Mouse (Mus musculus): ENCODE measurements around the gene Ppp2r2d. TPM values are rescaled to one million over a fixed set of nuclear protein-coding genes. Genes with fewer than 3 reads are reported as not detected.

Gene Ppp2r2d
- 28.4 and 30.2 TPM in 2 replicates for polyA plus RNA-seq (2015; fragmentation: Nextera tagmentation; extraction: Ambion mirVana)

- Histone ChIP-seq H3K4me1 (replicated peaks) (peaks cover 38% of the 10 kb centered on the region), H3K4me2 (peak within 1 kb of the TSS; percentile 75), H3K27me3 (no peaks in the 10 kb centered on the region), H3K36me3 (no peaks in the 10 kb centered on the region), H3K27ac (peak within 1 kb of the TSS; percentile 95), H3K4me3 (peak within 1 kb of the TSS; percentile 88), H3K9ac (peak within 1 kb of the TSS; percentile 81), H3K9me3 (replicated peaks) (no peaks in the 10 kb centered on the region)
- ATAC-seq (replicated peaks; ENCODE audit: insufficient number of reproducible peaks, insufficient read depth, low FRiP score, low read depth), result peak; percentile 94
- under 1% methylated on average over 50 of the region's 51 CpGs for WGBS
Measured at GRCm38 (mm10) chr7:138845544-138846391, at the start of gene Ppp2r2d, which contains the start of gene Mapk1ip1. Ppp2r2d (plus strand) TSS chr7:138846079. Mapk1ip1 (minus strand) TSS chr7:138846273.

- Histone ChIP-seq H3K4me2 (no peak overlapping the region), H3K9ac (no peak overlapping the region), H3K9me3 (replicated peaks) (no peaks in the 10 kb centered on the region), H3K27ac (no peak overlapping the region), H3K27me3 (no peaks in the 10 kb centered on the region), H3K4me1 (replicated peaks) (no peaks in the 10 kb centered on the region), H3K4me3 (no peak overlapping the region), H3K36me3 (no peaks in the 10 kb centered on the region)
- ATAC-seq (replicated peaks; ENCODE audit: insufficient number of reproducible peaks, insufficient read depth, low FRiP score, low read depth), result no peak
- 9% methylated on average over 4 of the region's 4 CpGs for WGBS
Measured at GRCm38 (mm10) chr7:138803386-138803785, 42.5 kb upstream of the Ppp2r2d start.

GRCm38 (mm10) chr7:138807146-138807545, 38.7 kb upstream of the Ppp2r2d start:
- Histone ChIP-seq H3K9me3 (replicated peaks) (no peaks in the 10 kb centered on the region), H3K4me3 (no peak overlapping the region), H3K4me2 (no peak overlapping the region), H3K27ac (no peak overlapping the region), H3K9ac (no peak overlapping the region), H3K36me3 (no peaks in the 10 kb centered on the region), H3K27me3 (no peaks in the 10 kb centered on the region), H3K4me1 (replicated peaks) (no peaks in the 10 kb centered on the region)
- 82% methylated on average over 3 of the region's 3 CpGs for WGBS
- no peak for ATAC-seq (replicated peaks; ENCODE audit: insufficient number of reproducible peaks, insufficient read depth, low FRiP score, low read depth)

- no peaks in the 10 kb centered on the region for H3K27me3 ChIP-seq
- H3K36me3 ChIP-seq, result no peaks in the 10 kb centered on the region
- peak overlapping the region; percentile 29; the same call in 1 of the 2 replicates for H3K27ac ChIP-seq
- H3K9me3 ChIP-seq (replicated peaks), result no peaks in the 10 kb centered on the region
- no peak overlapping the region for H3K9ac ChIP-seq
- H3K4me3 ChIP-seq, result no peak overlapping the region
- no peak for ATAC-seq (replicated peaks; ENCODE audit: insufficient number of reproducible peaks, insufficient read depth, low FRiP score, low read depth)
- H3K4me2 ChIP-seq, result no peak overlapping the region
- H3K4me1 ChIP-seq (replicated peaks), result no peaks in the 10 kb centered on the region; the same call in 1 of the 2 replicates
- 64% methylated on average over 11 of the region's 11 CpGs for WGBS
Measured at GRCm38 (mm10) chr7:138813213-138813875, 32.5 kb upstream of the Ppp2r2d start.

DNA sequence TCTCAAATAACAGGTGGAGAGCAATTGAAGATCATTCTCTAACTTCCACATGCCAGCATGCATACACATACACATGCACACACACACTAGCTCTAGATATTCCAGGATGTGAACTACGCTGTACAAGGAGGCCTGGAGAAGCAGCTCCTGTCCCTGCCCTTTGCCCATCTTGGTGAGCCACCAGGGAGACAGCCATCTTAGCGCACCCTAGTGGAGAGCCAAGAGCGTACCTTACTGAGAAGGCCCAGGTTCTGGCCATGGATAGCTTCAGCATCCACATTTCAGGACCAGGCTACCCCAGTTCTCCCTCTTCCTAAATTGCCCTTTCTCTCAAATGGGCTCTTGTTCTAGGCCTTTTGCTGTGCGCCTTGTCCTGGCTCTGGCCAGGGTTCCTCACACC, 27.6 kb upstream of the Ppp2r2d start:
- WGBS, result 53% methylated on average over 4 of the region's 4 CpGs
- no peak overlapping the region for H3K27ac ChIP-seq
- H3K4me2 ChIP-seq, result no peak overlapping the region
- H3K9me3 ChIP-seq (replicated peaks), result no peaks in the 10 kb centered on the region
- no peaks in the 10 kb centered on the region for H3K27me3 ChIP-seq
- no peak overlapping the region for H3K9ac ChIP-seq
- no peaks in the 10 kb centered on the region; the same call in 1 of the 2 replicates for H3K4me1 ChIP-seq (replicated peaks)
- no peaks in the 10 kb centered on the region for H3K36me3 ChIP-seq
- ATAC-seq (replicated peaks; ENCODE audit: insufficient number of reproducible peaks, insufficient read depth, low FRiP score, low read depth), result no peak
- H3K4me3 ChIP-seq, result no peak overlapping the region

- no peak overlapping the region for H3K9ac ChIP-seq
- no peaks in the 10 kb centered on the region for H3K36me3 ChIP-seq
- H3K4me1 ChIP-seq (replicated peaks), result no peaks in the 10 kb centered on the region
- no peaks in the 10 kb centered on the region for H3K9me3 ChIP-seq (replicated peaks)
- no peak for ATAC-seq (replicated peaks; ENCODE audit: insufficient number of reproducible peaks, insufficient read depth, low FRiP score, low read depth)
- WGBS, result 59% methylated on average over 6 of the region's 6 CpGs
- H3K27ac ChIP-seq, result no peak overlapping the region
- H3K4me2 ChIP-seq, result no peak overlapping the region
- no peak overlapping the region for H3K4me3 ChIP-seq
- no peaks in the 10 kb centered on the region for H3K27me3 ChIP-seq
Measured at GRCm38 (mm10) chr7:138824423-138824822, 21.5 kb upstream of the Ppp2r2d start.

- no peaks in the 10 kb centered on the region for H3K9me3 ChIP-seq (replicated peaks)
- H3K4me2 ChIP-seq, result no peak overlapping the region
- no peak overlapping the region for H3K9ac ChIP-seq
- 82% methylated on average over 19 of the region's 19 CpGs for WGBS
- H3K27ac ChIP-seq, result no peak overlapping the region
- no peaks in the 10 kb centered on the region for H3K4me1 ChIP-seq (replicated peaks)
- no peak for ATAC-seq (replicated peaks; ENCODE audit: insufficient number of reproducible peaks, insufficient read depth, low FRiP score, low read depth)
- no peaks in the 10 kb centered on the region for H3K27me3 ChIP-seq
- H3K4me3 ChIP-seq, result no peak overlapping the region
- no peaks in the 10 kb centered on the region for H3K36me3 ChIP-seq
Measured at GRCm38 (mm10) chr7:138824995-138825756, 20.7 kb upstream of the Ppp2r2d start.

- ATAC-seq (replicated peaks; ENCODE audit: insufficient number of reproducible peaks, insufficient read depth, low FRiP score, low read depth), result no peak
- no peaks in the 10 kb centered on the region for H3K4me1 ChIP-seq (replicated peaks)
- H3K27me3 ChIP-seq, result no peaks in the 10 kb centered on the region
- H3K9ac ChIP-seq, result no peak overlapping the region
- no peak overlapping the region for H3K4me2 ChIP-seq
- H3K36me3 ChIP-seq, result no peaks in the 10 kb centered on the region
- no peak overlapping the region for H3K27ac ChIP-seq
- no peak overlapping the region for H3K4me3 ChIP-seq
- WGBS, result 18% methylated on average over 11 of the region's 11 CpGs
- H3K9me3 ChIP-seq (replicated peaks), result no peaks in the 10 kb centered on the region
Measured at GRCm38 (mm10) chr7:138827812-138828211, 18.1 kb upstream of the Ppp2r2d start.

DNA sequence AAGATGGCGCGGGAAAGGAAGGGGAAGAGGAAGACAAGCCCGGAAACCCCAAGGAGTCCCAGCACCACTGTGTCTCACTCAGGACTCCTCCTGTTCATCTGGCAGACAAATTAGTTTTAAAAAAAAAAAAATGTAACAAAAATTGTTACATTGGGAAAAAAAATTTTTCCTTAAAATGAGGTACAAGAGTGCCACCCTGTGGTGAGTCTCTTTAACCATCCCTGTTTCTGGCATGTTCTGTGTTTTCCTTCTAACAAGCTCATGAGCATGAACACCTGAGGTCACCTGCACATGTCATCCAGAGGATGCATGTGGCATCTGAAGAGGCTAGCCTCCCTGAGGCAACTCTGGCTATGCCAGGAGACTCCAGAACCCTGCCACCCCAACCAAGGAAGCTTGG, 10.9 kb upstream of the Ppp2r2d start:
- Histone ChIP-seq H3K4me2 (no peak overlapping the region), H3K4me3 (no peak overlapping the region), H3K4me1 (replicated peaks) (0 out of 2 replicates have a peak, but pooled peaks cover 3% of the 10 kb centered on the region), H3K27me3 (no peaks in the 10 kb centered on the region), H3K27ac (no peak overlapping the region), H3K9me3 (replicated peaks) (no peaks in the 10 kb centered on the region), H3K36me3 (peaks cover 17% of the 10 kb centered on the region), H3K9ac (no peak overlapping the region)
- 88% methylated on average over 3 of the region's 3 CpGs for WGBS
- ATAC-seq (replicated peaks; ENCODE audit: insufficient number of reproducible peaks, insufficient read depth, low FRiP score, low read depth), result no peak

- no peaks in the 10 kb centered on the region for H3K9me3 ChIP-seq (replicated peaks)
- 45% methylated on average over 4 of the region's 4 CpGs for WGBS
- H3K4me3 ChIP-seq, result no peak overlapping the region
- H3K9ac ChIP-seq, result no peak overlapping the region
- no peaks in the 10 kb centered on the region for H3K27me3 ChIP-seq
- H3K36me3 ChIP-seq, result peaks cover 12% of the 10 kb centered on the region
- H3K4me1 ChIP-seq (replicated peaks), result peaks cover 19% of the 10 kb centered on the region
- ATAC-seq (replicated peaks; ENCODE audit: insufficient number of reproducible peaks, insufficient read depth, low FRiP score, low read depth), result no peak; the same call in 1 of the 2 replicates
- no peak overlapping the region for H3K27ac ChIP-seq
- no peak overlapping the region for H3K4me2 ChIP-seq
Measured at GRCm38 (mm10) chr7:138840594-138841021, 5.3 kb upstream of the Ppp2r2d start.
